Mouse (Mus musculus) CH12.LX (cell line): ENCODE data around the gene Afg1l. TPM values are rescaled to one million over a fixed set of nuclear protein-coding genes. Genes with fewer than 3 reads are reported as not detected.

ENCODE experiments used
- DNase-seq: peaks from one replicate; pipeline ENCODE4 v3.0.0-alpha.2; 2013; ENCODE audit errors: extremely low read depth
- H3K27ac ChIP-seq: 2 replicates; pipeline ENCODE4 v1.5.1; 2012; ENCODE audit warnings: low read depth, mild to moderate bottlenecking, control low read depth, moderate library complexity; ENCODE audit not compliant: insufficient read depth
- H3K27me3 ChIP-seq: replicated peaks from 2 replicates; pipeline ENCODE3; 2012; ENCODE audit warnings: inconsistent platforms
- H3K36me3 ChIP-seq, 2 experiments: replicated peaks in 1 of 2; 2 replicates each; pipeline versions ENCODE3 to v1.6.1; 2012; ENCODE audit warnings: inconsistent platforms in 1 of 2, low read length in 1 of 2, mild to moderate bottlenecking in 1 of 2, mixed read lengths in 1 of 2, moderate library complexity in 1 of 2; ENCODE audit not compliant: control insufficient read depth in 1 of 2, insufficient read depth in 1 of 2
- H3K4me1 ChIP-seq, 2 experiments: 2 replicates each; pipeline ENCODE4 v1.6.1; 2012; ENCODE audit warnings: inconsistent platforms in 1 of 2, moderate library complexity in 1 of 2; ENCODE audit not compliant: insufficient read depth in 2 of 2, control insufficient read depth in 1 of 2
- H3K4me2 ChIP-seq: 2 replicates; pipeline ENCODE4 v1.6.1; 2012; ENCODE audit warnings: low read depth, mild to moderate bottlenecking, control low read depth; ENCODE audit not compliant: poor library complexity, insufficient read depth, severe bottlenecking
- H3K4me3 ChIP-seq, 3 experiments: fragments of 150-350 bp in 1 of 3; sonication (generic) in 1 of 3; replicated peaks in 1 of 3; 2 replicates each; pipeline versions ENCODE3 to v1.5.1; 2011 to 2012; ENCODE audit warnings: low read depth in 2 of 3, low read length in 2 of 3, mild to moderate bottlenecking in 2 of 3, moderate library complexity in 2 of 3, control low read depth in 1 of 3, improper control_type of control experiment in 1 of 3, inconsistent platforms in 1 of 3, mixed read lengths in 1 of 3; ENCODE audit not compliant: poor library complexity in 1 of 3
- H3K79me2 ChIP-seq: replicated peaks from 2 replicates; pipeline ENCODE4 v1.6.1; 2012; ENCODE audit warnings: mild to moderate bottlenecking, moderate library complexity; ENCODE audit not compliant: control insufficient read depth, poor library complexity, insufficient read depth, severe bottlenecking; ENCODE audit errors: extremely low read depth
- H3K9ac ChIP-seq: 2 replicates; pipeline ENCODE4 v1.6.1; 2012; ENCODE audit warnings: low read depth, mild to moderate bottlenecking, control low read depth, moderate library complexity; ENCODE audit not compliant: insufficient read depth
- H3K9me3 ChIP-seq: replicated peaks from 2 replicates; pipeline ENCODE3; 2012; ENCODE audit warnings: low read length, inconsistent platforms, mixed read lengths
- CHD2 ChIP-seq: IDR thresholded peaks from 2 replicates; pipeline ENCODE4 v1.6.1; 2011; ENCODE audit warnings: low read length, improper control_type of control experiment
- CTCF ChIP-seq, 2 experiments: IDR thresholded peaks in 1 of 2; conservative IDR thresholded peaks in 1 of 2; 2 replicates each; pipeline ENCODE4 v1.5.1; 2011 to 2012; ENCODE audit warnings: low read depth in 2 of 2, low read length in 2 of 2, improper control_type of control experiment in 1 of 2, inconsistent platforms in 1 of 2, mild to moderate bottlenecking in 1 of 2, moderate library complexity in 1 of 2
- ETS1 ChIP-seq: conservative IDR thresholded peaks from 2 replicates; pipeline ENCODE4 v1.6.1; 2012; ENCODE audit warnings: low read depth, mild to moderate bottlenecking, inconsistent platforms, low read length, improper control_type of control experiment, moderate library complexity
- GABPA ChIP-seq: IDR thresholded peaks from 2 replicates; pipeline ENCODE4 v1.6.1; 2012; ENCODE audit warnings: low read depth, low read length, improper control_type of control experiment, inconsistent platforms; ENCODE audit not compliant: insufficient replicate concordance
- HCFC1 ChIP-seq: IDR thresholded peaks from 2 replicates; pipeline ENCODE4 v1.6.1; 2012; ENCODE audit warnings: low read depth, mild to moderate bottlenecking, inconsistent platforms, low read length, improper control_type of control experiment
- JUND ChIP-seq: conservative IDR thresholded peaks from 2 replicates; pipeline ENCODE4 v1.6.1; 2011; ENCODE audit warnings: low read depth, low read length, improper control_type of control experiment
- KAT2A ChIP-seq: IDR thresholded peaks from 2 replicates; pipeline ENCODE4 v1.6.1; 2012; ENCODE audit warnings: low read length, improper control_type of control experiment, inconsistent platforms; ENCODE audit not compliant: insufficient replicate concordance
- MAZ ChIP-seq: IDR thresholded peaks from 2 replicates; pipeline ENCODE4 v1.6.1; 2012; ENCODE audit warnings: low read depth, mild to moderate bottlenecking, inconsistent platforms, low read length, improper control_type of control experiment, moderate library complexity
- MXI1 ChIP-seq: IDR thresholded peaks from 2 replicates; pipeline ENCODE4 v1.6.1; 2011; ENCODE audit warnings: mild to moderate bottlenecking, low read depth, low read length, improper control_type of control experiment
- MYC ChIP-seq: IDR thresholded peaks from 2 replicates; pipeline ENCODE4 v1.6.1; 2011; ENCODE audit warnings: low read depth, mild to moderate bottlenecking, improper control_type of control experiment, low read length
- RAD21 ChIP-seq: IDR thresholded peaks from 2 replicates; pipeline ENCODE4 v1.6.1; 2011; ENCODE audit warnings: low read depth, mild to moderate bottlenecking, low read length, improper control_type of control experiment, moderate library complexity
- SMC3 ChIP-seq: IDR thresholded peaks from 2 replicates; pipeline ENCODE4 v1.6.1; 2011; ENCODE audit warnings: low read depth, low read length, improper control_type of control experiment
- USF1 ChIP-seq: IDR thresholded peaks from 2 replicates; pipeline ENCODE4 v1.6.1; 2014; ENCODE audit warnings: low read depth, mild to moderate bottlenecking, inconsistent platforms, low read length, improper control_type of control experiment
- ZC3H11A ChIP-seq: IDR thresholded peaks from 2 replicates; pipeline ENCODE4 v1.6.1; 2012; ENCODE audit warnings: low read depth, mild to moderate bottlenecking, inconsistent platforms, low read length, improper control_type of control experiment
- ZMIZ1 ChIP-seq: IDR thresholded peaks from 2 replicates; pipeline ENCODE4 v1.6.1; 2012; ENCODE audit warnings: low read depth, mild to moderate bottlenecking, inconsistent platforms, low read length, improper control_type of control experiment
- ZNF384 ChIP-seq: IDR thresholded peaks from 2 replicates; pipeline ENCODE4 v1.6.1; 2012; ENCODE audit warnings: low read depth, low read length, improper control_type of control experiment, inconsistent platforms
- dilution Hi-C: fragments of 300-500 bp; cut with MboI; formaldehyde crosslinking; loops from 2 replicates; pipeline ENCODE4 v1.14.3; 2020; ENCODE audit warnings: low sequenced_read_pairs; ENCODE audit not compliant: extremely low pct_unique_long_range_greater_than_20kb, extremely low pct_ligation_motif_present
- in situ Hi-C: fragments of 300-500 bp; cut with MboI; formaldehyde crosslinking; loops from 3 replicates; pipeline ENCODE4 v1.14.3; 2019; ENCODE audit warnings: low sequenced_read_pairs, low pct_ligation_motif_present, low pct_unique_long_range_greater_than_20kb, mixed read lengths
- polyA plus RNA-seq: library from polyadenylated mRNA; unstranded; fragments of >175 nt; gene quantifications from 2 replicates; pipeline ENCODE4 v1.2.1, GENCODE M21; 2012; ENCODE audit warnings: low read depth; ENCODE audit not compliant: insufficient read length
- total RNA-seq, 2 experiments: library from RNA; depleted of rRNA; stranded (reverse); fragments of 300-350 nt in 1 of 2; fragments of >200 nt in 1 of 2; gene quantifications; 2 replicates each; pipeline ENCODE4 v1.2.3; 2012 to 2014

The Afg1l gene
- total and polyA plus RNA-seq, 3 experiments, result 3.1 to 6.9 (median 4.5) TPM

- dilution Hi-C loops, result no loop called here
- no peak for TF ChIP-seq ETS1
- no peak for TF ChIP-seq KAT2A
- TF ChIP-seq CTCF (conservative IDR thresholded peaks at IDR 0.05 in 1 of 2, IDR thresholded peaks at IDR 0.05 in 1 of 2; ENCODE audit: low read depth in 2 of 2, low read length in 2 of 2), result peak in 1 of 2 experiments; percentile 35; a peak in 1 of 4 replicates
- TF ChIP-seq ZNF384, result no peak
- TF ChIP-seq JUND, result no peak
- in situ Hi-C loops, result loop anchor here (5.0 to 10.0 kb wide), 4 partner anchors 272 to 785 kb away; no protein-coding TSS in a partner anchor
Measured at GRCm38 (mm10) chr10:42297109-42297508, 181.3 kb downstream of the Afg1l start.

DNA sequence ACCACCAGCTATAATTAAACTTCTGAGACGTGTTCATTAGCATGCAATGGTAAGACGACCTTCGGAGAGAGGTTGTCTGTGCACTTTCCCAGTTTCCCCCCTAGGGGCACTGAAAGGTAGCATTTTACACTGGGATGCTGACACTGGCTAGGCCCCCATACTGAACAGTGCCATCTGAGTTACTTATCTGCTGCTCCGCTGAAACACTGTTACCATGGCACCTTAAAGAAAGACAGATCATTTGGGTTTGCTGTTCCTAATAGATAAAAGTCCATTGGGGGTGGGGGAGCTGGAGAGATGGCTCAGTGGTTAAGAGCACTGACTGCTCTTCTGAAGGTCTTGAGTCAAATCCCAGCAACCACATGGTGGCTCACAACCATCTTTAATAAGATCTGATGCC lies 181.8 kb downstream of the Afg1l start:
- dilution Hi-C loops, result no loop called here
- H3K27me3 ChIP-seq, result no peaks in the 10 kb centered on the region
- no peak overlapping the region for H3K9ac ChIP-seq
- H3K9me3 ChIP-seq, result peaks cover 4% of the 10 kb centered on the region
- TF ChIP-seq HCFC1 (no peak), MXI1 (no peak), CTCF (conservative IDR thresholded peaks at IDR 0.05 in 1 of 2, IDR thresholded peaks at IDR 0.05 in 1 of 2; ENCODE audit: low read depth in 2 of 2, low read length in 2 of 2) (peak in 1 of 2 experiments; percentile 30; a peak in 2 of 4 replicates), MAZ (no peak), GABPA (no peak), CHD2 (no peak)
- H3K4me2 ChIP-seq, result no peak overlapping the region
- in situ Hi-C loops, result loop anchor here (5.0 to 10.0 kb wide), 4 partner anchors 272 to 784 kb away; no protein-coding TSS in a partner anchor
- no peak overlapping the region for H3K27ac ChIP-seq
- H3K36me3 ChIP-seq, result no peaks in the 10 kb centered on the region
- H3K4me1 ChIP-seq, result peaks cover 8 to 29% of the 10 kb centered on the region in 2 experiments
- no peak for DNase-seq
- no peaks in the 10 kb centered on the region for H3K79me2 ChIP-seq
- no peak overlapping the region for H3K4me3 ChIP-seq

More at GRCm38 (mm10) chr10:42297109-42297508, 181.3 kb downstream of the Afg1l start:
- Histone ChIP-seq H3K4me2 (no peak overlapping the region), H3K9ac (no peak overlapping the region), H3K4me3 (no peak overlapping the region), H3K27ac (no peak overlapping the region), H3K9me3 (peaks cover 4% of the 10 kb centered on the region), H3K79me2 (no peaks in the 10 kb centered on the region), H3K4me1 (peaks cover 8 to 29% of the 10 kb centered on the region in 2 experiments), H3K36me3 (no peaks in the 10 kb centered on the region), H3K27me3 (no peaks in the 10 kb centered on the region)
- no peak for DNase-seq

GRCm38 (mm10) chr10:42295028-42295427 lies 183.3 kb downstream of the Afg1l start:
- H3K27me3 ChIP-seq, result no peaks in the 10 kb centered on the region
- H3K9ac ChIP-seq, result no peak overlapping the region
- DNase-seq, result peak; percentile 70
- no peak overlapping the region for H3K4me2 ChIP-seq
- no peaks in the 10 kb centered on the region for H3K79me2 ChIP-seq
- no peak overlapping the region for H3K27ac ChIP-seq
- dilution Hi-C loops (no loop called here), in situ Hi-C loops (loop anchor here (5.0 to 10.0 kb wide), 4 partner anchors 270 to 783 kb away; no protein-coding TSS in a partner anchor)
- no peaks in the 10 kb centered on the region for H3K36me3 ChIP-seq
- no peak overlapping the region for H3K4me3 ChIP-seq
- TF ChIP-seq USF1 (no peak), ZMIZ1 (no peak), SMC3 (peak; percentile 87), ZC3H11A (peak; percentile 79), RAD21 (peak; percentile 95), ZNF384 (no peak), CTCF (conservative IDR thresholded peaks at IDR 0.05 in 1 of 2, IDR thresholded peaks at IDR 0.05 in 1 of 2; ENCODE audit: low read depth in 2 of 2, low read length in 2 of 2) (peak; percentile 15 to 91; a peak in 2 of 4 replicates), ETS1 (no peak), MYC (no peak)
- peaks cover 6 to 19% of the 10 kb centered on the region in 2 experiments for H3K4me1 ChIP-seq
- peaks cover 4% of the 10 kb centered on the region for H3K9me3 ChIP-seq
